Comparison of ENCODE assay signal across 17 mouse cellular contexts in the genomic region with DNA sequence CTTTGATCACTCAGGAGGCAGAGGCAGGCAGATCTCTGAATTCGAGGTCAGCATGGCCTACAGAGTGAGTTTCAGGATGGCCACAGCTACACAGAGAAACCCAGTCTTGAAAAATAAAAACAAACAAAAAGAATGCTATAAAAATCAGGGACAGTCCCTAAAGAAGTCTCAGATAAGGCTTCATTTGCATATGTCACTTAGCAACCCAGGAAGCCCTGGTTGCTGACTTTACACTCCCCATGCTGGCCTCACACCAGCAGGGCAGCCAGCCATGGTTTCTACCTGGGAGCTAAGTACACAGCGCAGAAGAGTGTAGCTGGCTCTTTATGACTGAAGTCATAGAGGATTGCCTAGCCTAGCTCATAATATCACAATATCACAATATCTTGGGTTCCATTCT. TPM values are rescaled to one million over a fixed set of nuclear protein-coding genes. Genes with fewer than 3 reads are reported as not detected.
DNase-seq lines count a peak whose midpoint lies in the region; ATAC-seq lines count a peak whose summit lies in the region.
"Had no signal": no experiment of that assay in that cellular context is flagged by ENCODE, and none has a peak within 500 bp of the region (broad histone marks: within the 10 kb centered on the region; RNA-seq: fewer than 3 reads in every experiment).

No protein-coding gene starts in this region.

- DNase-seq in lung, postnatal 25 days (ENCODE audit: low spot score): peak; percentile 48
- no peak for DNase-seq in lung, postnatal 10 days
- peak; percentile 87 for DNase-seq in induced T-regulatory cell, adult 2 months (ENCODE audit: low read depth)
- DNase-seq in kidney, adult 8-10 months: no peak
- no peak for DNase-seq in heart, adult 9 months (ENCODE audit: low spot score in 2 of 2)
- no peak for DNase-seq in adrenal gland, adult (ENCODE audit: inconsistent age in 2 of 2, low spot score in 1 of 2)
- DNase-seq: cerebellum, postnatal 14 days; heart, postnatal 4 days; layer of hippocampus, postnatal 36 days; liver; right cerebral cortex, postnatal 4 days; thymus, postnatal 25 days had no signal

- ATAC-seq in CD4-positive, CD25-positive, alpha-beta regulatory T cell, adult 4 months: peak; percentile 89
- ATAC-seq in neutrophil, adult 5-6 weeks (ENCODE audit: extremely low read depth, insufficient number of reproducible peaks, low FRiP score, poor library complexity, severe bottlenecking): peak; percentile 72; the same call in 1 of the 2 replicates
- ATAC-seq: forebrain, embryonic 13.5 days; hindbrain, embryonic 16.5 days; Patski had no signal

RNA-seq across cellular contexts. Expression of a gene that starts 15.5 kb away (rescaled TPM):
- polyA plus RNA-seq in CD4-positive, CD25-positive, alpha-beta regulatory T cell, adult 4 months (2017; shearing (Covaris generic)): 100 to 1,000 TPM in 1 of 2 experiments, 10 to 100 TPM in 1; 96.3 to 125 TPM
- total RNA-seq in neutrophil, adult 5-6 weeks (2017): 36.2 and 37.6 TPM in 2 replicates

Comparison
In these comparisons a context has a peak if more than half of its experiments do, and no peak if none do; other contexts are left out.
1. DNase-seq: peak in lung, postnatal 25 days (single experiment) and induced T-regulatory cell, adult 2 months (single experiment); none in lung, postnatal 10 days (single experiment), kidney, adult 8-10 months (0 of 2), heart, adult 9 months (0 of 2) and adrenal gland, adult (0 of 2).